Mouse (Mus musculus) common myeloid progenitor, adult 5-6 weeks (primary cell): ENCODE results near the gene Arid5b. TPM values are rescaled to one million over a fixed set of nuclear protein-coding genes. Genes with fewer than 3 reads are reported as not detected.

ENCODE experiments used
- ATAC-seq: replicated peaks from 2 replicates; pipeline ENCODE4 v1.8.0; 2016; ENCODE audit warnings: low read depth, mild to moderate bottlenecking, moderate TSS enrichment, inconsistent platforms; ENCODE audit not compliant: poor library complexity, severe bottlenecking
- total RNA-seq: library from RNA; stranded (forward); fragments of 200-1000, 187-1606 nt; gene quantifications from 2 replicates; pipeline ENCODE4 v1.2.3, GENCODE M21; 2017

Arid5b gene
- total RNA-seq, 1 experiment from 2014 or later = 7.0 TPM

DNA sequence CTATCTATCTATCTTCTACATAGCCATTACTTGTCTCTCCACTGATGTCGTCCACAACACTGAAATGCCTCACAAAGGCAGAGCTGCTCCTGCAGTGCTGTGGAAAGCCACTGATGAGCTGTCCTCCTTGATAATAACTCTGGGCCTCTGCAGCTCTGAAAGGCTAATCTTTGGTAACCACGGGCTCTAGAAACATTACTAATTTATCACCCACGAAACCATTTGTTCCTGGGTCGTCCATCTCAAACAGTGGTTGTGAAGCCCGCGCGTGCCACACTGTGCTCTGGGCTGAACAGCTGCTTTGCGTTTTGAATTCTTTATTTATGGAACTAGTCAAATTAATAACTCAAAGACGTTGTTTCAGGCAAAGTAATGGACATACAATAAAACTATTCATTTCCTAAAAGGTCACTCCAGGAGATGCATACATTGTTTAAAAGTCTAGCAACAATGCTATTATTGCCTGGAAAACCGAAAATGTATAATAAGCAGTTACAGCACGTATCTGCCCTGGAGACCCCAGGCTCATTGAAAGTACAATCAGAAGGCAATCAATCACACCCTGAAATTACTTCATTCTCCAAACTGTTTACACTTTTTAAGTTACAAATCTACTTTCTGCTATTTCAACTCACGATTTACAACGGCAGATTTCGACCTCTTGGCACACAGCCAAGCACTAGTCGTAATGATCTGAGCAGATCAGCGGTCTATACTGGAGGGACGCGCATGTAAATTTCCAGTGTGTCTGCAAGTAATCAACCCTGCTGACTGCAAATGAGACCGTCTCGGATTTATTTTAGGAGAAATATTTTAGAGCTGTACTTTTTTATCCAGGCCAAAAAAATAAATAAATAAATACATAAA lies 70.5 kb downstream of the Arid5b start:
- 0 out of 2 replicates have a peak, but pooled peaks have one; percentile 8 for ATAC-seq

- ATAC-seq = no peak
Observed at GRCm38 (mm10) chr10:68204391-68204790, 74.1 kb downstream of the Arid5b start.

DNA sequence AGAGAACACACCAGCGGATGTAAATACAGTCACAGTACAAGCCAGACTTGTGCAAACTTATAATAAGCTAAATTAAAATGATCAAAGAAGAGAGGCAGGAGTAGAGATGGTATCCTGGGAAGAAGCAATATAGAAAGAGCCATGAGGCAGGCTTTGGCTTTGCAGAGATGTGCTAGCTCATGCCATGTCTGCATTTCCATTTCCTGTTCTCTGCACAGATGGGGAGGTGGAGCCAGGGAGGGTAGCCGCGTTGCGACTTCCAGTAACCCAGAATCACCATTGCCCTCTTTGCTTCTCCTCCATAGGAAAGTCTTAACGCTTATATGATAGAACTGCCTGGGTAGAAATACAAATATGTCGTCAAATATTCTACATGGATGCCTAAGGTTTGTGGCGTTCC lies 74.7 kb downstream of the Arid5b start:
- peak; percentile 65 for ATAC-seq

DNA sequence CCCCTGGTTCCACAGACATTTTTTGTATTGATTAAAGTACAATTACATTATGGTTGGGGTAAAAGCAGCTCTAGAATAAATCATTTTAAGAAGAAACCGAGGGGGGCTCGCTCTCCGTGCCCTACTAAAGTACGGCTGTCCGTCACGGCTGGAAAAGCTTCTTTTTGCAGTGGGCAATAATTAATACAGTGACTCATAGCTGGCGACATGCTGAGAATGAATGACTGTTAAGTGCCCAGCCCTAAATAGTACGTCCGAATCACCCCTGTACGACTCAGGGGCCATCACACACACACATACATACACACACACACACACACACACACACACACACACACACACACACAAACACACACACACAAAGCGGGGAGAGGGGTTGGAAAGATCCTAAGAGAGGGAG lies 75.2 kb downstream of the Arid5b start:
- no peak for ATAC-seq

DNA sequence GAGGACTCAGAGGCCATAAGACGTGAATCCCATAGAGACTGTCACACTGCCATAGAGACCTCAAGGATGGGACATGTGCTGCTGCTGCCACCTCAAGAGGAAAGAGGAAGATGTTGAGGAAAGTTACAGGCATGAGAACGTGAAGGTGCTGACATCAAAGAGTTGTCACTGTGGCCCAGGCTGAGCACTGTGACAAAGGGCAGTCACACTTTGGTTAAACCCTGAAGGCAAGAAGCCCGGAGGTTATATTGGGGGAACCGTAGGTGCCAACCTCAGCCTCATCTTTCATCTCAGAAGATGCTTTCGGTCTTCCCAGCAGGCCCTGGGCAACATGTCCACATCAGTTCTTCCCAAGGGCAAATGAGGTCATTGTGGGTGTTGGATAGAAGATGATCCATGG lies 79.1 kb downstream of the Arid5b start:
- ATAC-seq = no peak

DNA sequence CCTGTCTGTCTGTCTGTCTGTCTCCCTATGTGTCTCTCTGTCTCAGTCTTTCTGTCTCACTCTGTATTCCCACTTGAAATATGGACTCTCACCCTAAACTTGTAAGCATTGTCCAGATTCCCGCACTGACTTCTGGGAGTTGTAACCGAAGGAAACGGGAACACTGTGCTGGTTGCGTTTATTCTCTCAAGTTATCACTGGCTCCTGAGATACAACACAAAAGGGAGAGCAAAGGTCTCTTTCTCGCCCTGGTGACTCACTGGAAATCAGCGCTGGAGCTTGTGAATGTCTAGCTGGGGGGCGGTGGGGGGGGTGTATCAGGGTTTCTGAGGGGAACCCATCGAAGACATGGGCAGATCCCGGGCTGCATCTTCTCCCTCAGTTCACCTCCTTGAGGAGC lies 82.2 kb downstream of the Arid5b start:
- no peak for ATAC-seq

GRCm38 (mm10) chr10:68193561-68193960 lies 85.0 kb downstream of the Arid5b start:
- ATAC-seq = no peak

DNA sequence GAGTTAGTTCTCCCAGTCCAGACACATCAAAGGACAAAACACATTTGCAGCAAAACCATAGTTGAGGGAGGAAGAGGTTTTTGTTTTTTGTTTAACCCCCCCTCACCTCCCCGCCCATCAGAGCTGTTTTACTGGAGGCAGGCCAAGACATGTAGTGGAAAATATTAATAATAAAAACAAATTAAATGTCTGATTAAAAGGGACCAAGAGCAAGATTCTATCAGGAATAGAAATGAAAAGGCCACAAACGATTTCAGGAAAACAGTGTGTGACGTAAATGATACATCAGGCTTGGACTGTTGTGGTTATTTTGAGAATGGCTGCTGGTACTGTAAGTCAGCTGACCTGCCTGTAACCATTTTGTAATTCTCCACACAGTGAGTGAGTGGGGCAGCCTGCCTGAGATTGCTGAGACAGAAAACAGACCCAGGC lies 85.7 kb downstream of the Arid5b start:
- ATAC-seq = peak; percentile 73

- ATAC-seq = peak; percentile 55
Observed at GRCm38 (mm10) chr10:68191691-68192380, 86.7 kb downstream of the Arid5b start.

DNA sequence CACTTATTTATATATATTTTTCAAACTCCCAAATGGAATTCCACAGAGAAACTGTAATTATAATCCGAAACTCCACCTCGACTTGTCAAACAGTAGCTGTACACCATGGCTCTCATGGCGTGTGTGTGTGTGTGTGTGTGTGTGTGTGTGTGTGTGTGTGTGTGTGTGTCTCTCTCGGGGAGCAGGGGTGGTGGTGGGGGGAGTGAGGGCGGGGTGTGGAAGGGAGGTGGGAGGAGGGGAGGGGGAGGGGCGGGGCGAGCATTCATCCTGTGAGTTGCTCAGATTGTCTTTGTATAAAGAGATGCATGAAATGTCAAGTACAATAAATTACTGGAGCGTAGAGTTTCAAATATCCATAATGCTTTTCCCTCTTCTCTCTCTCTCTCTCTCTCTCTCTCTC lies 87.4 kb downstream of the Arid5b start:
- no peak for ATAC-seq

DNA sequence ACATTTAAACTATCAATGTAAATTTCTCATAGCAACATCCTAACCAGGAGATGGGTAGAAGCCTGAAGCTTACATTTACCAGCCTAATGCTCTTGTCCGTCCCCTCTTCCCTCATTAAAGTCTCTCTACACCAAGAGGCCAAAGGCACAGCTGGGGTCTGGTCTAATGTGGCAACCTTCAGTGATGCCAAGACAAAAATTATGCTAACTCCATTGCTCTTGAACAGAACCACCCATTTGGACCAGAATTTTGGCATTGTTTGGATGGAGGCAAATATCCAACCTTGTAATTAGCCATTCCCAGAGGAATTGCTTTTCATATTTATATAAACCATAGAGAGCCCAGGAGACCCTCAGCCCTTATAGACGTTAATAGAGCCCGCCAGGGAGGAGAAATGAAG lies 88.7 kb downstream of the Arid5b start:
- no peak for ATAC-seq

DNA sequence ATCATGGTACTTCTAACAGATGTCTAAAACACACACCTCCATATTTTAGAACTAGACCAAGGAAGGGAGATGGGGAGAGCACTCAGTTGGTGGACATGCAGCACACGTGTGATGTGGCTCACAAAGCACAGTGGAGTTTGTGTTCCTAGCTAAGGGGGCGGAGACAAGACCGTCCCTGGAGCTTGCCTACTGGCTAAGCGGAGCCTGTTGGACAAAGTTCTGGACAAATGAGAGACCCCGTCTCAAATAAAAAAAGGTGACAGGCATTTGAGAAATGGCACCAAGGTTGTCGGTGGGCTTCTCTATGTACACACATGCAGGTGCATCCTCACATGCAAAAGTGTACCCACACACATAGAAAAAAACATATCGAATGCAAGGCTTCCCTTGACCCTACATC lies 95.4 kb downstream of the Arid5b start:
- ATAC-seq = no peak

DNA sequence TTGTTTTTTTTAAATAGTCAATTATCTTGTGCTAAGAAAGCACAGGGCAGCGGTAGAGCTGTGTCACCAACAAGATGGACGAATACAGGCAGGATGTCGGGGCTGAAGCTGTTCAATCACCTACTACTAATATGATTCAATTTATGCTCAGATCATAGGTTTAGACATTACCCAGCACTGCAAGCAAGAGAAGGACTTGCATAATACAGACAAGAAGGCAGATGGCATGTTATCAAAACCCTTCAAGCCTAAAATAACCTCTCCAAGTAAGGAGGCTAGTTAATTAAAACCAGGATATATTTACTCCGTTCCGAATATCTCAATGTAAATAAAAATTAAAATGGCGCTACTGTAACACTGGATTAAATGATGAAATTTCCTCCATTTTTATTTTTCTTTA lies 96.3 kb downstream of the Arid5b start:
- no peak for ATAC-seq

- ATAC-seq = no peak
Observed at GRCm38 (mm10) chr10:68181156-68181555, 97.4 kb downstream of the Arid5b start.

- no peak for ATAC-seq
Observed at GRCm38 (mm10) chr10:68180721-68181120, 97.8 kb downstream of the Arid5b start.

- ATAC-seq = no peak
Observed at GRCm38 (mm10) chr10:68180151-68180550, 98.4 kb downstream of the Arid5b start.

DNA sequence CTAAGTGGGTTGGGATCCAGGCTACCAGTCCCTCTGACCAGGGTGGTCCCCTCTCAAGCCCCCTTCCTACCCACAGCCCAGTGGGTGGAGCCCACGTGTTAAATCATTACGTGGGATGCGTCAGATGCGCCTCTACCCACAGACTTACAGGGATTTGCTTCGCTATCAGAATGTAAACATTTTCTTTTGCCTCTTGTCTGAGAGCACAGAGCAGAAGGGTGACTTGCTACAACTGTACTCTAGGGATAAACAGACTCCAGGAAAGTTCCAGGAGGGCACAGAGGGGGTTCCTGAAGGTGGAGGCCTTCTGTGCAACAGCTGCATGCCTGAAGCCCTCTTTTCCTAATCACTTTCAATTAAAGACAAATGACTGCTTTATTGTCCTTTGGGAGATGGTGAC lies 98.8 kb downstream of the Arid5b start:
- ATAC-seq = no peak

GRCm38 (mm10) chr10:68179339-68179738 lies 99.2 kb downstream of the Arid5b start:
- ATAC-seq = no peak

DNA sequence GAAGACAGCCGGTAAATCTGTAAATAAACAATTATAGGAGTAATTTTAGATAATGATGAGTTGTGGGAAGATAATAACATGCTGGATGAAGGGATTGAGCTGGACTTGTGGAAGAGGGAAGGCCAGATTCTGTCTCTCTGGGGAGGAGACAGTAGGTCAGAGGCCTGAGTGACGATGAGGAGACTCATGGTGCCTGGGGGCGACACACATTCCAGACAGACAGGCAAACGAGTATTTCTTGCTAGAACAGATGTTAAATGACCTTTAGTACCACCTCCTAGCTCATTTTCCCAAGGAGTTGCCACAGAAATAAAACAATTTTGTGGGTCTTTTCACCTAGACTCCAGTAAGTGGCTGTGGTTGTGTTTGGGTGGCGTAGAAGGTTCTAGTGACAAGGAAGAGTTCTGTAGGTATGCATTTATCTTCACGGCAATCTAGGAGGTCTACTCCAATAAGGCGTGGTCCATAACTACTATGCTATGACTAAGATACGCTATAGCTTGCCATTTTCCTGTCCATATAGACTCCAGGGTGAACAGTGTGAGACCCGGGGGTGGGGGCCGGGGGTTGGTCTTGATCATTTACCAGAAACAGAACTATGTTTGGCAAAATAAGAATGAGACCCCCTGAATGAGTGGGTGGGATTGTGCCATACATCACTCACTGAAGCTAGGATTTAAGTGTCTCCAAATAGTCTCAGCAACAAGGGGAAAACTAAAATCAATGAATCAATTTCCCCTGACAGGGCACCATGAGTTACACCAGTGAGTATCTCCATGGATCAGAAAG lies 100.6 kb downstream of the Arid5b start:
- no peak for ATAC-seq

DNA sequence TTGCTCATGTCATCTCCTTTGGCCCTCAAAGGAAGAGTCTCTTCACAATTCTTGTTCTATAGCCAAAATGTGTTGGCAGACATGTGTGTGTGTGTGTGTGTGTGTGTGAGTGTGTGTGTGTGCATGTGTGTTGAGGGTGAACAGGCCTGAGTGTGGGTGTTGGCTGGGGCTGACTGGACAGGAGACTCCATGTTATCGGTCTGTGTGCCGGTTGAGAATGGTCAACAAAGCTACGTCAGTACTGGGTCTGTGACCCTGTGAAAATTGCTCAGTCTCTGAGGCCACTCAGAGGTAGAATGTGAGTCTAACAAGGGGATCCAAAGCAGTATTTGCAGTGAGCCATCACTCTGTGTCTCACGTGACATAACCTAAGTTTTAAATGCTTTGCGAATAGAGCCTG lies 102.7 kb downstream of the Arid5b start:
- ATAC-seq = no peak

DNA sequence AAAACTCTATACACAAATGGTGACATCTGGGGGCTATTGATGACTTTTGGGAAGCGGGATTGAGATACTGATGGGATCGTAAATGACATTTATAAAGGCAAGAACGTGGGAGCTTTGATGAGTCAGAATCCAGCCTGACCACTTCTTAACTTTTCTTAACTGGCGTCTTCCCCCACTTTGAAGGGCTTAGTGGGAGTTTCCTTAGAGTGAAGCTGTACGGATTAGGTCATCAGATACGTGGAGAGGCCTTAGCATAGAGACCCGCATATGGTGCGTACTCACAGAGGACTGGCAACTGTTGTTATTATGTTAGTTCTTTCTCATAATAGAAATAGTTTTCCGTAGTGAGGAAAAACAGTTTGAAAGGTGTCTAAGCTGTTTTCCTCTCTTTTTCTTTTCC lies 104.9 kb downstream of the Arid5b start:
- no peak for ATAC-seq
